Mouse (Mus musculus): ENCODE measurements at regions not wholly inside any gene's neighbourhood (a gene's known extent, or its start where the extent isn't known, plus 50 kb on each side); places are given as distances from the start of the nearest gene placed in this dataset.

- TF ChIP-seq MAFK (IDR thresholded peaks at IDR 0.05; ENCODE audit: insufficient read depth, low read depth, low read length) (no peak), ZC3H11A (IDR thresholded peaks at IDR 0.05; ENCODE audit: borderline replicate concordance, low read depth, low read length) (no peak), HCFC1 (IDR thresholded peaks at IDR 0.05; ENCODE audit: borderline replicate concordance, insufficient read depth, low read length) (no peak), ZNF384 (IDR thresholded peaks at IDR 0.05; ENCODE audit: low read depth, low read length) (no peak), CHD2 (IDR thresholded peaks at IDR 0.05; ENCODE audit: low read depth, low read length) (no peak)
These were observed 195.9 kb downstream of the Hlx start for GRCm38 (mm10) chr1:184536311-184537200.
